Mouse (Mus musculus) embryonic facial prominence, embryonic 12.5 days (tissue): ENCODE results near the gene Stk31. TPM values are rescaled to one million over a fixed set of nuclear protein-coding genes. Genes with fewer than 3 reads are reported as not detected.

Experiments
- ATAC-seq: fragments of 200-750 bp; cut with Nextera tagmentation; 2 replicates; pipeline ENCODE4 v1.8.0; 2017; ENCODE audit not compliant: insufficient number of reproducible peaks, insufficient read depth, low FRiP score, low TSS enrichment
- H3K27ac ChIP-seq: fragments of 300-500 bp; sonication (generic); 2 replicates; pipeline ENCODE4 v1.5.1; 2016; ENCODE audit warnings: mild to moderate bottlenecking
- H3K27me3 ChIP-seq: fragments of 300-500 bp; sonication (generic); 2 replicates; pipeline ENCODE4 v1.6.1; 2016; ENCODE audit warnings: mild to moderate bottlenecking, moderate library complexity
- H3K36me3 ChIP-seq: fragments of 300-500 bp; sonication (generic); 2 replicates; pipeline ENCODE4 v1.6.1; 2016; ENCODE audit warnings: mild to moderate bottlenecking
- H3K4me1 ChIP-seq: fragments of 300-500 bp; sonication (generic); 2 replicates; pipeline ENCODE4 v1.6.1; 2016
- H3K4me2 ChIP-seq: fragments of 300-500 bp; sonication (generic); replicated peaks from 2 replicates; pipeline ENCODE4 v1.6.1; 2016; ENCODE audit warnings: mild to moderate bottlenecking, moderate library complexity
- H3K4me3 ChIP-seq: fragments of 300-500 bp; sonication (generic); 2 replicates; pipeline ENCODE4 v1.5.1; 2016; ENCODE audit warnings: mild to moderate bottlenecking
- H3K9ac ChIP-seq: fragments of 300-500 bp; sonication (generic); 2 replicates; pipeline ENCODE4 v1.6.1; 2016; ENCODE audit warnings: mild to moderate bottlenecking, moderate library complexity
- H3K9me3 ChIP-seq: fragments of 300-500 bp; sonication (generic); 2 replicates; pipeline ENCODE4 v1.6.1; 2016; ENCODE audit warnings: mild to moderate bottlenecking, moderate library complexity
- WGBS: fragments of 180-500 bp; shearing (Covaris S2); methylation state at CpG from one replicate; pipeline ENCODE4 v1.1.7; 2016; 5-methylcytosine and 5-hydroxymethylcytosine counted together
- polyA plus RNA-seq: library from polyadenylated mRNA; unstranded; fragments of >200 nt; fragmentation: Nextera tagmentation; extraction: Ambion mirVana; gene quantifications from 2 replicates; pipeline ENCODE4 v1.2.1, GENCODE M21; 2016

Gene Stk31
- 0.15 and 0.38 TPM in 2 replicates for polyA plus RNA-seq

- 89% methylated on average over 34 of the region's 34 CpGs for WGBS
- no peak for ATAC-seq
- Histone ChIP-seq H3K27ac (no peak within 1 kb of the TSS), H3K4me3 (no peak within 1 kb of the TSS), H3K4me1 (no peaks in the 10 kb centered on the region), H3K9me3 (peaks cover 3% of the 10 kb centered on the region; the same call in 1 of the 2 replicates), H3K4me2 (no peak within 1 kb of the TSS), H3K27me3 (no peaks in the 10 kb centered on the region), H3K9ac (no peak within 1 kb of the TSS), H3K36me3 (0 out of 2 replicates have a peak, but pooled peaks cover 3% of the 10 kb centered on the region)
These were observed at the start of gene Stk31 for GRCm38 (mm10) chr6:49395316-49395715. TSS of gene Stk31 (plus strand) at chr6:49395604.

DNA sequence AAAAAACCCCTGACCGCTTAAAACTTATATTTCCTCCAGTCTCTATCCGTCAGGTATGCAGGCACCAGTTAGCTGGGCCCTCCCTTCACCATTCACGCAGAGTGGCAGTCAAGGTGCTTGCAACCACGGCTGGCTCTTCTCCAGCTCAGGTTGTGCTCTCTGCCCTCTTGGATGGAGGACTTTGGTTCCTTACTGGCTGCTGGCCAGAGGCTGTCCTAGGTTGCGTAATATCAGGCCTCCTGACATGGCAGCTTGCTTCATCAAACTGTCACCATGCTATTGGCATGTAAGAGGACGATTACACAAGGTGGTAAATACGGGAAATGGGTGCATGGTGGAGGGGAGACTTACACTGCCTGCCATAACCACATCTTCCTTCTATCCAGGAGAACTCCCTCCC, 45.6 kb upstream of the Stk31 start:
- H3K27ac ChIP-seq = no peak overlapping the region
- no peak overlapping the region for H3K4me3 ChIP-seq
- no peak for ATAC-seq
- no peak overlapping the region for H3K4me2 ChIP-seq
- H3K27me3 ChIP-seq = no peaks in the 10 kb centered on the region
- no peaks in the 10 kb centered on the region for H3K9me3 ChIP-seq
- no peaks in the 10 kb centered on the region for H3K4me1 ChIP-seq
- no peak overlapping the region for H3K9ac ChIP-seq
- H3K36me3 ChIP-seq = no peaks in the 10 kb centered on the region
- 93% methylated on average over 7 of the region's 7 CpGs for WGBS

DNA sequence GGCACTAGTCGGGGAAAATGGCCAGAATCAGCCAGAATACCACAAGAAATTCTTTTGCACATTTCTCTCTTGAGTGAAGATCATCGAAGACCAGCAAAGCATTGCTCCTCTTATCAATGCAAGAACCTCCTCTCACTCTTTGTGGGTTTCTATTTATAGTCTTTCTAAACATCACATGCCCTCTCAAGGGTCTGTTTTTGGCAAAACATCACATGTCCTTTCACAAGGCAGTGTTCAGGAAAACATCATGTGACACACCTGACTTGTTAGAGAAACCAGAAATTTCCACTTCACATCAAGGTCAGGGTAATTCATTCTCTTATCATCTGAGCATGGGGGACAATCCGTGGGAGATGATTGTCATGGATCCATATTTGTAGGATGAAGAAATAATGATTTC, 40.8 kb upstream of the Stk31 start:
- no peak overlapping the region for H3K4me2 ChIP-seq
- no peaks in the 10 kb centered on the region for H3K4me1 ChIP-seq
- H3K9me3 ChIP-seq = no peaks in the 10 kb centered on the region
- no peak overlapping the region for H3K4me3 ChIP-seq
- 82% methylated on average over 3 of the region's 3 CpGs for WGBS
- no peaks in the 10 kb centered on the region for H3K36me3 ChIP-seq
- no peak overlapping the region for H3K9ac ChIP-seq
- no peak for ATAC-seq
- no peak overlapping the region for H3K27ac ChIP-seq
- H3K27me3 ChIP-seq = no peaks in the 10 kb centered on the region

- H3K9ac ChIP-seq = no peak overlapping the region
- no peak for ATAC-seq
- no peak overlapping the region for H3K27ac ChIP-seq
- no peaks in the 10 kb centered on the region for H3K9me3 ChIP-seq
- 72% methylated on average over 4 of the region's 4 CpGs for WGBS
- no peaks in the 10 kb centered on the region for H3K4me1 ChIP-seq
- no peaks in the 10 kb centered on the region for H3K27me3 ChIP-seq
- no peak overlapping the region for H3K4me3 ChIP-seq
- no peak overlapping the region for H3K4me2 ChIP-seq
- no peaks in the 10 kb centered on the region for H3K36me3 ChIP-seq
These were observed 40.2 kb upstream of the Stk31 start for GRCm38 (mm10) chr6:49355171-49355570.

DNA sequence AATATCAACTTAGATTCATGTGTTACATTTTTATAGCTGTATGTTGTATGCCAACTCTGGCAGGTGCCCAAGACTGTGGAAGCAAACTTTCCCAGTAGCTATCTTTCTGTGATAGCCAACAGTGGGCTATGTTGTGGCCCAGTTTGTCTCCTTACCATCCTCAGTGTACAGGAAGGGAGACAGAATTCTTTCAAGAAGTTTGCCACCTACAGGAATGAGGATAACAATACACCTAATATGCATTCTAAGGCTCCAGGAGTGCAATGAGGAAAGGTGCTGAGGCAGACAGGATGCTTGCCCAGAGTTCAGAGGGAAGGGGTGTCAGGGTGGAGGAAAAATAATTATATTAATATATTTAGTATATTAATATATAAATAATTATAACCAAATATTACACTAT, 35.0 kb upstream of the Stk31 start:
- no peak overlapping the region for H3K4me2 ChIP-seq
- no peaks in the 10 kb centered on the region for H3K36me3 ChIP-seq
- no peak overlapping the region for H3K9ac ChIP-seq
- no peaks in the 10 kb centered on the region for H3K9me3 ChIP-seq
- no peak overlapping the region for H3K27ac ChIP-seq
- H3K4me1 ChIP-seq = no peaks in the 10 kb centered on the region
- H3K27me3 ChIP-seq = no peaks in the 10 kb centered on the region
- no peak overlapping the region for H3K4me3 ChIP-seq
- no peak for ATAC-seq

- Histone ChIP-seq H3K27me3 (no peaks in the 10 kb centered on the region), H3K9me3 (no peaks in the 10 kb centered on the region), H3K4me3 (peak within 1 kb of the TSS; percentile 54), H3K4me1 (peaks cover 6% of the 10 kb centered on the region; the same call in 1 of the 2 replicates), H3K4me2 (peak within 1 kb of the TSS; percentile 69), H3K27ac (peak within 1 kb of the TSS; percentile 61), H3K9ac (peak within 1 kb of the TSS; percentile 56), H3K36me3 (no peaks in the 10 kb centered on the region)
- ATAC-seq = peak; percentile 96
- WGBS = 4% methylated on average over 49 of the region's 49 CpGs
These were observed 28.0 kb upstream of the Stk31 start, which contains the start of gene Fam221a for GRCm38 (mm10) chr6:49367159-49368054. TSS of gene Fam221a (plus strand) at chr6:49367739.

- Histone ChIP-seq H3K4me2 (peak overlapping the region; percentile 69), H3K9ac (peak overlapping the region; percentile 56), H3K27ac (no peak overlapping the region), H3K4me3 (peak overlapping the region; percentile 54), H3K4me1 (peaks cover 6% of the 10 kb centered on the region; the same call in 1 of the 2 replicates), H3K36me3 (no peaks in the 10 kb centered on the region), H3K9me3 (no peaks in the 10 kb centered on the region), H3K27me3 (no peaks in the 10 kb centered on the region)
- 21% methylated on average over 3 of the region's 3 CpGs for WGBS
- ATAC-seq = no peak
These were observed 27.2 kb upstream of the Stk31 start for GRCm38 (mm10) chr6:49368212-49368611.

DNA sequence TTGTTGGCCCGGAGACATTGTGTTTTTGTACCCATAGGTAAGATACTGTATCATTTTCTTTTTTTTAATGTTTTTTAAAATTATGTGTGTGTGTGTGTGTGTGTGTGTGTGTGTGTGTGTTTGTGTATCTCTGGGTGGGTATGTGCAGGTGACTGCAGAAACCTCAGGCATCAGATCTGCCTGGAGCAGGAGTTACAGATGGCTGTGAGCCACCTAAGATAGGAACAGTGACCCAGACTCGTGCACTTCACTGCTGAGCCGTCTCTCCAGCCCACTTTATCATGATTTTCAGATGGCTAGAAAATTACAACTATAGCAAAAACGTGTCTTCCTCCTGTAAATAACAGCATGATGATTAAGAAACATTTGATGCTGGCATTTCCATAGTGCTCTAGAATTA, 22.7 kb upstream of the Stk31 start:
- Histone ChIP-seq H3K36me3 (no peaks in the 10 kb centered on the region), H3K9ac (no peak overlapping the region), H3K4me3 (no peak overlapping the region), H3K9me3 (no peaks in the 10 kb centered on the region), H3K4me2 (no peak overlapping the region), H3K27me3 (no peaks in the 10 kb centered on the region), H3K4me1 (peaks cover 6% of the 10 kb centered on the region; the same call in 1 of the 2 replicates), H3K27ac (no peak overlapping the region)
- no peak for ATAC-seq
- 85% methylated on average over 4 of the region's 4 CpGs for whole genome bisulfite sequencing

- no peak overlapping the region for H3K4me3 ChIP-seq
- H3K27ac ChIP-seq = no peak overlapping the region
- H3K4me2 ChIP-seq = no peak overlapping the region
- H3K36me3 ChIP-seq = no peaks in the 10 kb centered on the region
- H3K9me3 ChIP-seq = no peaks in the 10 kb centered on the region
- no peak for ATAC-seq
- 84% methylated on average over 2 of the region's 2 CpGs for WGBS
- H3K9ac ChIP-seq = no peak overlapping the region
- no peaks in the 10 kb centered on the region for H3K4me1 ChIP-seq
- H3K27me3 ChIP-seq = no peaks in the 10 kb centered on the region
These were observed 21.5 kb upstream of the Stk31 start for GRCm38 (mm10) chr6:49373943-49374342.

- Histone ChIP-seq H3K4me1 (no peaks in the 10 kb centered on the region), H3K27ac (no peak overlapping the region), H3K4me3 (no peak overlapping the region), H3K9ac (no peak overlapping the region), H3K4me2 (no peak overlapping the region), H3K9me3 (no peaks in the 10 kb centered on the region), H3K36me3 (0 out of 2 replicates have a peak, but pooled peaks cover 5% of the 10 kb centered on the region), H3K27me3 (no peaks in the 10 kb centered on the region)
- no peak for ATAC-seq
- WGBS = 66% methylated on average over 12 of the region's 12 CpGs
These were observed 17.1 kb upstream of the Stk31 start for GRCm38 (mm10) chr6:49378328-49378727.

- Histone ChIP-seq H3K9me3 (peaks cover 3% of the 10 kb centered on the region; the same call in 1 of the 2 replicates), H3K4me1 (no peaks in the 10 kb centered on the region), H3K27ac (no peak overlapping the region), H3K4me3 (no peak overlapping the region), H3K27me3 (no peaks in the 10 kb centered on the region), H3K9ac (no peak overlapping the region), H3K4me2 (no peak overlapping the region), H3K36me3 (0 out of 2 replicates have a peak, but pooled peaks cover 3% of the 10 kb centered on the region)
- no peak for ATAC-seq
- 71% methylated on average over 1 of the region's 1 CpGs for WGBS
These were observed 1.1 kb upstream of the Stk31 start for GRCm38 (mm10) chr6:49394276-49394675.

- H3K4me2 ChIP-seq = no peak overlapping the region
- no peaks in the 10 kb centered on the region for H3K4me1 ChIP-seq
- H3K27me3 ChIP-seq = no peaks in the 10 kb centered on the region
- no peak overlapping the region for H3K9ac ChIP-seq
- no peak overlapping the region for H3K4me3 ChIP-seq
- no peaks in the 10 kb centered on the region for H3K36me3 ChIP-seq
- ATAC-seq = no peak
- peaks cover 3% of the 10 kb centered on the region; the same call in 1 of the 2 replicates for H3K9me3 ChIP-seq
- no peak overlapping the region for H3K27ac ChIP-seq
These were observed 2.1 kb downstream of the Stk31 start for GRCm38 (mm10) chr6:49397466-49397865.
